Mouse (Mus musculus): ENCODE results near the gene Letm1. TPM values are rescaled to one million over a fixed set of nuclear protein-coding genes. Genes with fewer than 3 reads are reported as not detected.

The Letm1 gene
- polyA plus RNA-seq, 1 experiment from 2014 or later, result 40.8 TPM

DNA sequence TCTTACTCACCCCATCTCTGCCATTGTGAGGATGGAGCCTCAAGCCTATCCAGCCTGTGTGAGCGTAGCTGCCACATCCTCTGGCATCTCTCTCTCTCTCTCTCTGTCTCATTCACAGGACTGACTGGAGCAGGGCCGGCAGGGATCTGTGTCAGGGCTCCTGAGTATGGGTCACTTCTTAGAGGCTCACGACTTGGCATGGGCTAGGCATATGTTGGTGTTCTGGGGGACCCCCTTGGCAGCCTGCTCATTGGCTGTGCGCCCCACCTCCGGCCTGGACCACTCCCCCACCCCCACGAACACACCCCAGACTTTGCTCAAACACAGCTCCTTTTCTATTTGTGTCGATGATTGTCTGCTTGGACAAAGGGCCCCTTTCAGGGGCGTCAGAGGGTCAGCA lies 78.6 kb downstream of the Letm1 start:
- Histone ChIP-seq H3K9ac (no peak overlapping the region), H3K9me3 (no peaks in the 10 kb centered on the region), H3K27ac (no peak overlapping the region), H3K36me3 (no peaks in the 10 kb centered on the region), H3K4me2 (no peak overlapping the region), H3K4me1 (peaks cover 55% of the 10 kb centered on the region), H3K27me3 (no peaks in the 10 kb centered on the region), H3K4me3 (no peak overlapping the region)
- no peak for ATAC-seq (ENCODE audit: insufficient number of reproducible peaks, low FRiP score, low TSS enrichment, low read depth)
- WGBS, result 66% methylated on average over 8 of the region's 8 CpGs

DNA sequence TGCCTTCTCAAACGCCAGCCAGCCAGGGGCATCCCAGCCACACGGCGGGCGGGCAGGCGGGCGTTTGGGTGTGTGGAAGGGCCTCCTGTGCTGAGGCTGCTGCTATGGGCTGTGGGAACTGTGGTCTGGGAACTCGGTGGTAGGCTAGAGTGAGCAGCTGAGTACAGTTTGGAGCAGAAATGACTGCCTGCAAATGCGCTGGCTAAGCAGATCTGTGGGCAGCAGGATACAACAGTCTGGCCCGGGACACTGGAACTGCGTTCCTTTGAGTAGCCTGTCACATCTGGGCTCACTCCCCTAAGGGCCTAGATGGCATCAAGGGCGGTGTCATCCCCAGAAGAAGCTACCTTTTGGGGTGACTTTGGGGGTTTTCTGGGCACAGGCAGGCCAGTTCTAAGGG lies 80.8 kb downstream of the Letm1 start:
- Histone ChIP-seq H3K9ac (no peak overlapping the region), H3K27me3 (no peaks in the 10 kb centered on the region), H3K4me2 (no peak overlapping the region), H3K4me3 (no peak overlapping the region), H3K36me3 (no peaks in the 10 kb centered on the region), H3K4me1 (peaks cover 67% of the 10 kb centered on the region), H3K9me3 (no peaks in the 10 kb centered on the region), H3K27ac (peak overlapping the region; percentile 43; the same call in 1 of the 2 replicates)
- no peak for ATAC-seq (ENCODE audit: insufficient number of reproducible peaks, low FRiP score, low TSS enrichment, low read depth)
- WGBS, result 71% methylated on average over 11 of the region's 11 CpGs

DNA sequence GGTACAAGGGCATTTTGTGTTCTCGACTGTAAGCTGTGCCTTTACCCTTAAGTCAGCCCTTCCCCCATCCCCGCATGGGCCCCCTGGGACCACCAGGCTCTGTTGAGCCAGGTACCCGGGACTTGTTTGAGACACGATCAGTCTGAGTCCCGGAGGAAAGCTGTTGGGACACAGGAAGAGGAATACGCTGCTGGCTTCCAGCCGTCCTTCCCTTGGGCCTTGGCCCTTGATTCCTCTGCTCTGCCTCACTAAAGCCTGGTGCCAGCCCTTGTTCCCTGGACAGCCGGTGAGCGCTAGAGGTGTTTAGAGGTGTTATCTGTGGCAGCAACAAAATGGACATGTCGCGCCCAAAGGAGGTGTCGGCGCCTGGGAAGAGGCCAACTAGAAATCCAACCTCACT lies 82.6 kb downstream of the Letm1 start:
- no peak overlapping the region for H3K27ac ChIP-seq
- no peak overlapping the region for H3K9ac ChIP-seq
- H3K4me2 ChIP-seq, result no peak overlapping the region
- H3K9me3 ChIP-seq, result no peaks in the 10 kb centered on the region
- no peaks in the 10 kb centered on the region for H3K36me3 ChIP-seq
- no peak overlapping the region for H3K4me3 ChIP-seq
- H3K27me3 ChIP-seq, result 0 out of 2 replicates have a peak, but pooled peaks cover 3% of the 10 kb centered on the region
- peaks cover 78% of the 10 kb centered on the region for H3K4me1 ChIP-seq
- no peak for ATAC-seq (ENCODE audit: insufficient number of reproducible peaks, low FRiP score, low TSS enrichment, low read depth)
- WGBS, result 34% methylated on average over 13 of the region's 13 CpGs

GRCm38 (mm10) chr5:33698669-33699068 lies 83.9 kb downstream of the Letm1 start:
- 79% methylated on average over 5 of the region's 5 CpGs for WGBS
- Histone ChIP-seq H3K4me3 (no peak overlapping the region), H3K36me3 (no peaks in the 10 kb centered on the region), H3K4me1 (peaks cover 83% of the 10 kb centered on the region), H3K9me3 (no peaks in the 10 kb centered on the region), H3K27ac (peak overlapping the region; percentile 47; the same call in 1 of the 2 replicates), H3K4me2 (no peak overlapping the region), H3K9ac (no peak overlapping the region), H3K27me3 (0 out of 2 replicates have a peak, but pooled peaks cover 3% of the 10 kb centered on the region)
- no peak for ATAC-seq (ENCODE audit: insufficient number of reproducible peaks, low FRiP score, low TSS enrichment, low read depth)

- no peak overlapping the region for H3K4me3 ChIP-seq
- H3K27me3 ChIP-seq, result 0 out of 2 replicates have a peak, but pooled peaks cover 3% of the 10 kb centered on the region
- peaks cover 86% of the 10 kb centered on the region for H3K4me1 ChIP-seq
- H3K27ac ChIP-seq, result peak overlapping the region; percentile 47; the same call in 1 of the 2 replicates
- H3K4me2 ChIP-seq, result no peak overlapping the region
- H3K36me3 ChIP-seq, result no peaks in the 10 kb centered on the region
- WGBS, result 23% methylated on average over 13 of the region's 13 CpGs
- H3K9me3 ChIP-seq, result no peaks in the 10 kb centered on the region
- ATAC-seq (ENCODE audit: insufficient number of reproducible peaks, low FRiP score, low TSS enrichment, low read depth), result peak; percentile 17; the same call in 1 of the 2 replicates
- no peak overlapping the region for H3K9ac ChIP-seq
These were observed 84.6 kb downstream of the Letm1 start for GRCm38 (mm10) chr5:33697947-33698512.

DNA sequence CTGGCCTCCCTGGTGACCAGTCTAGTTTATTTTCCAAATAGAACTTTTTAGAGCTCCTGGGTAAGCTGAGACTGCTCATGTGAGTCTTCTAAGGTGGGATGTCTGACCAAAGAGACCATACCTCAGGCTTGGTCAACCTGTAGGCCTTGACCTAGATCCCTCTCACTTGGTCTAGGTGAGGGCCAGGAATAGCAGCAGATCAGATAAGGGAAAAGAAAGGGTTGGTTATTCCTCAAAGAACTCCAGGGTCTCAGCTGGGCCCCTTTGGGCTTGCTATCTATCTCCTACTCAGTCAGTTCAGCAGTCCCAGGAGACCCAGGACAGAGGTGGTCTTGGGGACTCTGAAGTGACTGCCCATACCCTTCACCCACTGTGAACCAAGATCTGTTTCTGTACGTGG lies 85.1 kb downstream of the Letm1 start:
- H3K27me3 ChIP-seq, result 0 out of 2 replicates have a peak, but pooled peaks cover 3% of the 10 kb centered on the region
- no peak overlapping the region for H3K9ac ChIP-seq
- H3K36me3 ChIP-seq, result no peaks in the 10 kb centered on the region
- 52% methylated on average over 1 of the region's 1 CpGs for WGBS
- no peak overlapping the region for H3K4me2 ChIP-seq
- H3K4me3 ChIP-seq, result no peak overlapping the region
- H3K27ac ChIP-seq, result peak overlapping the region; percentile 82; the same call in 1 of the 2 replicates
- peaks cover 91% of the 10 kb centered on the region for H3K4me1 ChIP-seq
- no peak for ATAC-seq (ENCODE audit: insufficient number of reproducible peaks, low FRiP score, low TSS enrichment, low read depth)
- H3K9me3 ChIP-seq, result no peaks in the 10 kb centered on the region

DNA sequence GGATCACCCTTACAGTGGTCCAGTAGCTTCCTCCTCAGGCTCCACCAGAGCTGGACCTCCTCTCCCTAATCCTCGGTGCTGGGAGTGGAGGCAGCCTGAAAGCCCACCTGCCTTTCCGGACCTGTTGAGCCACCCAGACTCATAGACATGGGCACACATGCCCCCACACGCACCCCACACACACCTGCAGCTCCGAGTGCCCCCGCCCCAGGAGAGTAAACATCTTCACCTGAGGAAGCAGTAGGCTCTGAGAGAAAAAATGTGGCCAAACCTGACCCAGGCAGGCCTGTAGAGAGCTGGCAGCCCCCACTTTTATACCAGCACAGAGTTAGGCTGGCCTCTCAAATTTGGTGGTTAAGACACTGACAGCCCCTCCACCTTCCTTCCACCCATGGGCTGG lies 86.2 kb downstream of the Letm1 start:
- Histone ChIP-seq H3K9ac (no peak overlapping the region), H3K4me3 (no peak overlapping the region), H3K4me1 (peaks cover 89% of the 10 kb centered on the region), H3K4me2 (0 out of 2 replicates have a peak overlapping the region, but pooled peaks have one; percentile 87), H3K27me3 (0 out of 2 replicates have a peak, but pooled peaks cover 3% of the 10 kb centered on the region), H3K9me3 (no peaks in the 10 kb centered on the region), H3K27ac (peak overlapping the region; percentile 82), H3K36me3 (no peaks in the 10 kb centered on the region)
- WGBS, result 53% methylated on average over 5 of the region's 5 CpGs
- no peak for ATAC-seq (ENCODE audit: insufficient number of reproducible peaks, low FRiP score, low TSS enrichment, low read depth)

GRCm38 (mm10) chr5:33695718-33696121 lies 86.9 kb downstream of the Letm1 start:
- Histone ChIP-seq H3K4me2 (peak overlapping the region; percentile 87), H3K4me1 (peaks cover 87% of the 10 kb centered on the region), H3K9ac (peak overlapping the region; percentile 62), H3K4me3 (peak overlapping the region; percentile 47), H3K36me3 (no peaks in the 10 kb centered on the region), H3K9me3 (no peaks in the 10 kb centered on the region), H3K27ac (peak overlapping the region; percentile 82), H3K27me3 (0 out of 2 replicates have a peak, but pooled peaks cover 3% of the 10 kb centered on the region)
- whole genome bisulfite sequencing, result 7% methylated on average over 24 of the region's 24 CpGs
- no peak for ATAC-seq (ENCODE audit: insufficient number of reproducible peaks, low FRiP score, low TSS enrichment, low read depth)

- peak overlapping the region; percentile 87 for H3K4me2 ChIP-seq
- ATAC-seq (ENCODE audit: insufficient number of reproducible peaks, low FRiP score, low TSS enrichment, low read depth), result peak; percentile 11
- peak overlapping the region; percentile 47 for H3K4me3 ChIP-seq
These were observed 87.5 kb downstream of the Letm1 start for GRCm38 (mm10) chr5:33694848-33695717.

GRCm38 (mm10) chr5:33694461-33694847 lies 88.2 kb downstream of the Letm1 start:
- no peak overlapping the region for H3K4me2 ChIP-seq
- 0 out of 2 replicates have a peak, but pooled peaks cover 3% of the 10 kb centered on the region for H3K27me3 ChIP-seq
- no peaks in the 10 kb centered on the region for H3K9me3 ChIP-seq
- H3K9ac ChIP-seq, result no peak overlapping the region
- H3K4me1 ChIP-seq, result peaks cover 87% of the 10 kb centered on the region
- H3K27ac ChIP-seq, result peak overlapping the region; percentile 82
- 59% methylated on average over 9 of the region's 9 CpGs for WGBS
- H3K4me3 ChIP-seq, result no peak overlapping the region
- no peaks in the 10 kb centered on the region for H3K36me3 ChIP-seq
- no peak for ATAC-seq (ENCODE audit: insufficient number of reproducible peaks, low FRiP score, low TSS enrichment, low read depth)

More at GRCm38 (mm10) chr5:33694848-33695717, 87.5 kb downstream of the Letm1 start:
- WGBS, result 4% methylated on average over 67 of the region's 71 CpGs
- Histone ChIP-seq H3K36me3 (no peaks in the 10 kb centered on the region), H3K9me3 (no peaks in the 10 kb centered on the region), H3K4me1 (peaks cover 87% of the 10 kb centered on the region), H3K9ac (peak overlapping the region; percentile 62), H3K27me3 (0 out of 2 replicates have a peak, but pooled peaks cover 3% of the 10 kb centered on the region), H3K27ac (peak overlapping the region; percentile 82)

DNA sequence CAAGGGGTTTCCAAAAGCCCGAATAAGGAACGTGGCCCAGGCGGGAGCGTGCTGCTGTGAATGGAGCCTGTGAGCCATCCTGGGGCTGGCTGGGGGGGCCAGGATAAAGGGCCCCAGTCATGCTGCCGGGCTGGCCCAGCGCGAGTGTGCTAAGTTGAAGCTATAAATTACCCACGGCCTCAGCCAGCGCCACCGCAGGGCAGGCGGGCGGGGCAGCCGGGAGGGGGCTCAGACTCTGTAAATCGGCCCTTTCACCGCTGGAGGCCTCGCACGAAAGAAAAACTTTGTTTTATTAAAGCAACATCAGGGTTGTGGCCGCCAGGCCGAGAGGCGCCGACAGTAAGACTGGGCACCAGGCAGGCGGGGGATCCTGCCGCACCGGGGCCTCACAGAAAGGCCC lies 90.2 kb downstream of the Letm1 start:
- H3K36me3 ChIP-seq, result no peaks in the 10 kb centered on the region
- no peak overlapping the region for H3K4me3 ChIP-seq
- WGBS, result 4% methylated on average over 24 of the region's 24 CpGs
- H3K9ac ChIP-seq, result no peak overlapping the region
- H3K4me2 ChIP-seq, result peak overlapping the region; percentile 19; the same call in 1 of the 2 replicates
- no peaks in the 10 kb centered on the region for H3K9me3 ChIP-seq
- 0 out of 2 replicates have a peak, but pooled peaks cover 3% of the 10 kb centered on the region for H3K27me3 ChIP-seq
- peak overlapping the region; percentile 87 for H3K27ac ChIP-seq
- peak; percentile 77 for ATAC-seq (ENCODE audit: insufficient number of reproducible peaks, low FRiP score, low TSS enrichment, low read depth)
- peaks cover 75% of the 10 kb centered on the region for H3K4me1 ChIP-seq

Data from limb, embryonic 15.5 days (tissue).